Mouse (Mus musculus) limb, embryonic 13.5 days (tissue): ENCODE measurements around the gene Tmem179. TPM values are rescaled to one million over a fixed set of nuclear protein-coding genes. Genes with fewer than 3 reads are reported as not detected.

Experiments used
- ATAC-seq: fragments of 200-750 bp; cut with Nextera tagmentation; 2 replicates; pipeline ENCODE4 v1.8.0; 2017; ENCODE audit warnings: low read depth, moderate number of reproducible peaks, moderate TSS enrichment; ENCODE audit not compliant: low FRiP score
- H3K27ac ChIP-seq: fragments of 300-500 bp; sonication (generic); 2 replicates; pipeline ENCODE4 v1.5.1; 2015; ENCODE audit warnings: inconsistent platforms, mild to moderate bottlenecking, moderate library complexity
- H3K27me3 ChIP-seq: fragments of 300-500 bp; sonication (generic); 2 replicates; pipeline ENCODE4 v1.6.1; 2015; ENCODE audit warnings: mild to moderate bottlenecking, inconsistent platforms
- H3K36me3 ChIP-seq: fragments of 300-500 bp; sonication (generic); 2 replicates; pipeline ENCODE4 v1.6.1; 2015; ENCODE audit warnings: inconsistent platforms, mild to moderate bottlenecking, moderate library complexity
- H3K4me1 ChIP-seq: fragments of 300-500 bp; sonication (generic); 2 replicates; pipeline ENCODE4 v1.6.1; 2015; ENCODE audit warnings: inconsistent platforms
- H3K4me2 ChIP-seq: fragments of 300-500 bp; sonication (generic); replicated peaks from 2 replicates; pipeline ENCODE4 v1.6.1; 2015; ENCODE audit warnings: inconsistent platforms, mild to moderate bottlenecking, moderate library complexity
- H3K4me3 ChIP-seq: fragments of 300-500 bp; sonication (generic); 2 replicates; pipeline ENCODE4 v1.5.1; 2015; ENCODE audit warnings: moderate library complexity, mild to moderate bottlenecking, inconsistent platforms
- H3K9ac ChIP-seq: fragments of 300-500 bp; sonication (generic); 2 replicates; pipeline ENCODE4 v1.6.1; 2015; ENCODE audit warnings: mild to moderate bottlenecking, inconsistent platforms
- H3K9me3 ChIP-seq: fragments of 300-500 bp; sonication (generic); 2 replicates; pipeline ENCODE4 v1.6.1; 2016; ENCODE audit warnings: inconsistent platforms
- WGBS: fragments of 180-500 bp; shearing (Covaris S2); methylation state at CpG from one replicate; pipeline ENCODE4 v1.1.7; 2015; 5-methylcytosine and 5-hydroxymethylcytosine counted together
- polyA plus RNA-seq: library from polyadenylated mRNA; unstranded; fragments of >200 nt; fragmentation: Nextera tagmentation; extraction: Ambion mirVana; gene quantifications from 2 replicates; pipeline ENCODE4 v1.2.1, GENCODE M21; 2015

The Tmem179 gene
- polyA plus RNA-seq, 1 experiment from 2014 or later: 0.28 TPM

DNA sequence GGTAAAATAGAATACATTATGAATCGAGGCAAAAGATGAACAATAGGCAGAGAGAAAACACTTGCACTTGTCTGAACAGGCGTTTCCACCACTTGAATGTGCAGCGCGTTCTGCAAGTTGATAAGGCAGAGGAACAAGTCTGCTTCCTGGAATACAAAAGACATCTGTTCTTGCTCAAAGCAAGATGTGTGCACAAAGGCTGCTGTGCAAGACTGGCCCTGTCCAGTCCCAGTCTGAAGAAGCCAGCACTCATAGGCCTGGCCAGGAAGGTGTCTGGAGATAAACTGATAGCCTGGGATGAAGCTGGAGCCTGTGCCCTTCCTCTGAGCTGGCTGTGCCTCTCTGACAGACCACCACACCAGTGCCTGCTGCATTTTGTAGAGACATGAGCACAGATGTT is 1.6 kb upstream of the Tmem179 start:
- WGBS: 62% methylated on average over 4 of the region's 4 CpGs
- no peak overlapping the region for H3K9ac ChIP-seq
- ATAC-seq: no peak
- no peaks in the 10 kb centered on the region for H3K36me3 ChIP-seq
- H3K4me1 ChIP-seq: peaks cover 7% of the 10 kb centered on the region; the same call in 1 of the 2 replicates
- H3K27me3 ChIP-seq: peaks cover 5% of the 10 kb centered on the region; the same call in 1 of the 2 replicates
- no peak overlapping the region for H3K27ac ChIP-seq
- no peak overlapping the region for H3K4me3 ChIP-seq
- H3K9me3 ChIP-seq: no peaks in the 10 kb centered on the region
- H3K4me2 ChIP-seq: no peak overlapping the region

DNA sequence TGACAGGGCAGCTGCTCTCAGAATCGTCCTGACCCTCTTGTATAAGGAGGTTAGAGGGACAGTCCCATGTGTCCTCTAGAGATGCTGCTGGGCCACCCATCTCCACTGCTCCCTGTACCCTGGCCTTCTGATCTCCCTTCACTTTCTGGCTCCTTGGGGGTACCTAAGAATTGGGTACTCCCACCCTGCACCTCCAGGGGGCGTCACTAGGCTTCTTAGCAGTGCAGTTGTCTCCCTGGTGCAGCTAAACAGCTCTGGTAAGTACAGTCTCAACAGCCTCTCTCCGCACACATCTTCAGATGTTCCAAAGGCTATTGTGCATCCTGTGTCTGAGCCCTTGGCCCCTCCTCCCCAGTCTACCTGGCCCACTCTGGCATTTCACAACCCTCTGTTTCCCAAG is 1.6 kb downstream of the Tmem179 start:
- H3K36me3 ChIP-seq: no peaks in the 10 kb centered on the region
- H3K27ac ChIP-seq: no peak overlapping the region
- no peak overlapping the region for H3K4me3 ChIP-seq
- H3K9ac ChIP-seq: no peak overlapping the region
- H3K27me3 ChIP-seq: peaks cover 28% of the 10 kb centered on the region
- H3K4me1 ChIP-seq: peaks cover 15% of the 10 kb centered on the region
- no peak overlapping the region for H3K4me2 ChIP-seq
- ATAC-seq: no peak
- WGBS: 58% methylated on average over 3 of the region's 3 CpGs
- no peaks in the 10 kb centered on the region for H3K9me3 ChIP-seq

DNA sequence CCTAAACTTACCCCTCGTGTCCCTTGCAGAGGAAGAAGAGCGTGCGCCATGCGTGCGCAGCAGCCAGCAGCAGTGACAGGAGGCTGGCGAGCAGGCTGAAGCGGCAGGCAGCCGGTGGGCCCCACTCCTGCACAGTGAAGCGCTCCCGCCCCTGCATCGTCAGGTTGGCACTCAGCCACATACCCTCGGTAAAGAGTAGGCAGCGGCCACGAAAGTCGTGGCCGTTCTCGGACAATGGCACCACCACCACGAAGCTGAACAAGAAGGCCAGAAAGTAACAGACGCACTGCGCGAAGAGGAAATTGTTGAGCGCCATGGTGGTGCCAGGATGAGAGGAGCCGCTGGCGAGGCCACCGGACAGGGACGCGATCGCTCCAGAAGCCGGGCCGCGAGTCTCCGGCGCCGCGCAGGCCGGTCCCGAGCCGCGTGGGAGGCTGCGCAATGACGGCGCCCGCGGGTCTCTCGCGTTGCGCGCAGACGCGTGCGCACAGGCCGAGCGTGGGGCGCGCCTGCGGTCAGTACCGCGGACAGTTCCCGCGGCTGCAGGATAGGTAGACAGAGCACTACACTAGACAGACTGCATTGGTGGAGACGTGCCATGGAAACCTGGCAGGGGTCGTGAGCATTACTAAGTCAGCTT is 5.7 kb downstream of the Tmem179 start:
- 3% methylated on average over 62 of the region's 62 CpGs for WGBS
- Histone ChIP-seq H3K4me3 (peak overlapping the region; percentile 40), H3K27ac (no peak overlapping the region), H3K4me1 (peaks cover 8% of the 10 kb centered on the region), H3K36me3 (no peaks in the 10 kb centered on the region), H3K4me2 (peak overlapping the region; percentile 78), H3K9me3 (no peaks in the 10 kb centered on the region), H3K27me3 (peaks cover 56% of the 10 kb centered on the region), H3K9ac (no peak overlapping the region)
- peak; percentile 67 for ATAC-seq

DNA sequence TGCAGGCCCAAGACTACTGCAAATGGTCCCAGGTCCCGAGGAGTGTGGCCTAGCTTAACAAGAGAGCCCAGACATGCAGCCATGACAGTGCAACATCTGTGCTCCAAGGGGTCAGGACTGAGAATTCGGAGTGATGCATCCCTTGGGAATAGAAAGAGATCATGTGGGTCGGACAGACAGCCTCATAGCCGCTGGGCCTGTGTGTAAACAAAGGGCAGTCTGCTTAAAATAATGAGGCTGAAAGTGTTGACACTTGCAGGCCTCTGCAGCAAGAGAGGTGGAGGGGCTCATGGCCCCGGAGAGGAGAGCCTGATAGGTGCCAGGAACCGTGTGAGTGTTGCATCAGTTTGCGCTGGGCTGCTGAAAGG is 6.2 kb downstream of the Tmem179 start:
- Histone ChIP-seq H3K9ac (no peak overlapping the region), H3K4me1 (peaks cover 8% of the 10 kb centered on the region), H3K27ac (no peak overlapping the region), H3K4me2 (peak overlapping the region; percentile 78), H3K36me3 (no peaks in the 10 kb centered on the region), H3K27me3 (peaks cover 56% of the 10 kb centered on the region), H3K9me3 (no peaks in the 10 kb centered on the region), H3K4me3 (no peak overlapping the region)
- WGBS: 32% methylated on average over 7 of the region's 7 CpGs
- no peak for ATAC-seq

DNA sequence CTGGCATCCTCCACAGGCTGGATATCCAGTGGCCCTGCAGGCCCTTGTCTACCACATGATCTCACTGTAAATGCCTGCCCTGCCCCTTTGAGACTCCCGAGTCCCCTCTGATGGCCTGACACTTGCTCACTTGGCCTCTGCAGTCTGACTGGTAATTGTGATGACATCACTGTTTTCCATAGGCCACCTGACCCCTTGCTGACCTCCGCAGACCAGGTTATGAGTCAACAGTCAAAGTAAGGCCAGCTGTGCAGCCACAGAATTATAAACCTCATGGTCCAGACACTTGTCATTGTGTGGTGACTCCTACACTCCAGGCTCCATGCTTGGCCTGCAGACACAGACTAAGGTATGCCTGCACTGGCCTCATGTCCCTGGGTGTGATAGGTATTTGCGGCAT is 8.6 kb downstream of the Tmem179 start:
- 72% methylated on average over 3 of the region's 3 CpGs for whole genome bisulfite sequencing
- no peaks in the 10 kb centered on the region for H3K36me3 ChIP-seq
- H3K27ac ChIP-seq: no peak overlapping the region
- ATAC-seq: no peak
- no peak overlapping the region for H3K9ac ChIP-seq
- no peak overlapping the region for H3K4me2 ChIP-seq
- no peaks in the 10 kb centered on the region for H3K9me3 ChIP-seq
- peaks cover 56% of the 10 kb centered on the region for H3K27me3 ChIP-seq
- H3K4me1 ChIP-seq: peaks cover 8% of the 10 kb centered on the region
- H3K4me3 ChIP-seq: no peak overlapping the region

DNA sequence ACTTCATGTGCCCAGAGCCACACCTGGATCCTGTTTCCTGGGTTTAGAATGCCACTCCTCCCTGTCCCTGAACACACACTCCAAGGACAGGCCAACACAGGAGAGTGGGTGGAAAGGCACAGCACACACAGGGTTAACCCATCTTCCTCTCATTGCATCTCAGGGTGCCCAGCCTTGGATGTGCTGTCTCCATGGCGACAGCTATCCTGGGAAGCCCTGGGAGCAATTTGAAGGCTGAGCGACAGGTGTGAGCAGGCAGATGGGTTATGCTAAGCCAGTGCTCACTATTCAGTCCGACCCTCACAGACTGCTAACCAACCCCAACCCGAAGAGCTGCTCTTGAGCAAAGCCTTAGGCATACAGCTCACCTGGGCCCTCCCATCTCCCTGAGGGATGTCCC is 9.3 kb downstream of the Tmem179 start:
- 37% methylated on average over 4 of the region's 4 CpGs for WGBS
- Histone ChIP-seq H3K9me3 (no peaks in the 10 kb centered on the region), H3K9ac (no peak overlapping the region), H3K4me3 (no peak overlapping the region), H3K27me3 (peaks cover 54% of the 10 kb centered on the region), H3K27ac (no peak overlapping the region), H3K4me2 (no peak overlapping the region), H3K36me3 (no peaks in the 10 kb centered on the region), H3K4me1 (peaks cover 8% of the 10 kb centered on the region)
- no peak for ATAC-seq

DNA sequence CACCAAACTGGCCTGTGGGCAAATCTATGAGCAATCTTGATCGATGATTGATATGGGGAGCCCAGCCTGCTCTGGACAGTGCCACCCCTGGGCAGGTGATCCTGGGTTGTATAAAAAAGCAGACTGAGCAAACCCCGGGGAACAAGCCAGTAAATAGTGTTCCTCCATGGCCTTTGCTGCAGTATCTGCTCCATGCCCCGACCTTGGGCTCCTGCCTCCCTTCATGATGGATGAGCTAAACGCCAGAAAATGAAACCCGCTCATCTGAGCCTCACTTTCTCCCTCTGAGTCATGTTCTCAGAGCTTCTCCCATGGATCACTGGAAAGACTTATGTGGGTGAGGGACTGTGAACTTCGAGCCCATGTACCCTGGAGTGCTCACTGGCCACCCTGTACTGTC is 10.3 kb downstream of the Tmem179 start:
- Histone ChIP-seq H3K36me3 (no peaks in the 10 kb centered on the region), H3K9ac (no peak overlapping the region), H3K27ac (no peak overlapping the region), H3K9me3 (no peaks in the 10 kb centered on the region), H3K4me2 (no peak overlapping the region), H3K27me3 (peaks cover 44% of the 10 kb centered on the region), H3K4me1 (peaks cover 8% of the 10 kb centered on the region), H3K4me3 (no peak overlapping the region)
- WGBS: 77% methylated on average over 6 of the region's 6 CpGs
- ATAC-seq: no peak

DNA sequence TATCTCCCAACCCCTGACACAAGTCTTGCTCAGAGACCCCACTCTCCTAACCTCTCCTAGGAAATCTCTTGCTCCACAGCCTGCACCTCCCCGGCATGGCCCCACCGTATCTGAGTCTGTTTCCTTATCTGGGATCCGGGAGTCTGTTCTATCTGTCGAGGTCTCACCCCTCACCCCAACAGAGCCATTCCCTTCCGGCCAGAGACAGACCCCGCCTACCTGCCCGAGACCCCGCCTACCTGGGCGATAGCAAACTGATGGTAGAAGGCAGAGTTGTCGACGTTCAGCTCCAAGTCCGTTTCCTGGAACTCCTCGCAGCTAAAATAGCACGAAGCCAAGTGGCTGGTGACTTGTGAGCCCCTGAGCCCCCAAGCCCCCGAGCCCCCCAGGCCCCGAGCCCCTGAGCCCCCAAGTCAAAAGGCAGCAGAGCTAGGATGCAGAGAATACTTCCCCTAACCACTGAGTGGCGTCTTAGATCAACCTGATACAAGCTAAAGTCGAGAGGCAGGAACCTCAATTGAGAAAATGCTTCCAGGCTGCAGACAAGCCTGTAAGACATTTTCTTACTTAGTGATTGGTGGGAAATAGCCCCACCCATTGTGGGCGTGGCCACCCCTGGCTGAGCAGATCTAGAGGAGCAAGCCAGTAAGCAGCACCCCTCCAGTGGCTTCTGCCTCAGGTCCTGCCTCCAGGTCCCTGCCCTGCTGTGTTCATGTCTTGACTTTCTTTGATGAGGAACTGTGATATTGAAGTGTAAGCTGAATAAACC is 13.4 kb downstream of the Tmem179 start:
- H3K27me3 ChIP-seq: peaks cover 20% of the 10 kb centered on the region; the same call in 1 of the 2 replicates
- no peaks in the 10 kb centered on the region for H3K4me1 ChIP-seq
- no peak overlapping the region for H3K27ac ChIP-seq
- no peak overlapping the region for H3K4me2 ChIP-seq
- no peak overlapping the region for H3K4me3 ChIP-seq
- no peaks in the 10 kb centered on the region for H3K36me3 ChIP-seq
- 35% methylated on average over 19 of the region's 19 CpGs for WGBS
- ATAC-seq: no peak
- H3K9me3 ChIP-seq: no peaks in the 10 kb centered on the region
- H3K9ac ChIP-seq: no peak overlapping the region

DNA sequence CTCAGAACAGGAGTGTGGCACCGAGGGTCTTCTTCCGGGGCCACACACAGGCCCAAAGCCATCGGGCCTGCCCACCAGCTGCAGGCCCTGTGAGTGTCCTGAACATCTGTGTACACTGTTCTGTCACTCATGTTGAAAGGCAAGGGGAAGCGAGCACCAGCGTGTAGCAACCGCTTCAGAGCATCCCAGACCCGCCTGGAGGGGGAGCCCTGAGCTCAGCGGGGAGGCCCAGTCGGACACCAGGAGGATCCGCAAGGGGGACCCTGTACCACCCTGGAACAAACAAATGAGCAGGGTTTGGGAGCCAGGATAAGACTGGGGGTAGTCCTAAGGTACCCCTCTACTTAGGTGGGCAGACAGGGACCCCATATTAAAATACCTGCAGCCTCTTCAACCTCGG is 17.9 kb downstream of the Tmem179 start:
- Histone ChIP-seq H3K36me3 (no peaks in the 10 kb centered on the region), H3K4me3 (no peak overlapping the region), H3K27me3 (peaks cover 30% of the 10 kb centered on the region; the same call in 1 of the 2 replicates), H3K4me1 (no peaks in the 10 kb centered on the region), H3K27ac (no peak overlapping the region), H3K9me3 (no peaks in the 10 kb centered on the region), H3K4me2 (no peak overlapping the region), H3K9ac (no peak overlapping the region)
- ATAC-seq: no peak
- 36% methylated on average over 11 of the region's 11 CpGs for WGBS

DNA sequence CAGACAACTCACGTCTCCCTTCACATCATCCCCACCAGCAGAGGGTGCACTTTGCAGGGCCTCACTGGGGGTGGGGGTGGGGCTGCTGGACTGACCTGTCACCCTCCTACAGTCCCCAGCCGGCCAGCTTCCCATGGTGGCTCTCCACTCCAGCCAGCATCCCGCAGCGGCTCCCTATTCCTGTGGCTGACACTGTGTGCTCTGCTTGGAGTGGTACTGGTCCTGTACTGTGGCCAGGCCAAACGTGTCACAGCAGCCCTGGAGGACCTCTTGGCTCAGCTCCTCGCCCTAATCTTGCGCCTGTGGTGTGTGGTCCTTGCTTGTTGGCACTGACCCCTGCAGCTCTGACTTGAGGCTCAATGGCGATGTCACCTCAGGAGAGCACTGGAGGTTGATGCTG is 18.8 kb downstream of the Tmem179 start:
- no peaks in the 10 kb centered on the region for H3K4me1 ChIP-seq
- H3K9ac ChIP-seq: no peak overlapping the region
- H3K27me3 ChIP-seq: peaks cover 30% of the 10 kb centered on the region; the same call in 1 of the 2 replicates
- ATAC-seq: no peak
- no peak overlapping the region for H3K27ac ChIP-seq
- no peaks in the 10 kb centered on the region for H3K36me3 ChIP-seq
- H3K4me3 ChIP-seq: no peak overlapping the region
- no peak overlapping the region for H3K4me2 ChIP-seq
- H3K9me3 ChIP-seq: no peaks in the 10 kb centered on the region
- 81% methylated on average over 8 of the region's 8 CpGs for WGBS

DNA sequence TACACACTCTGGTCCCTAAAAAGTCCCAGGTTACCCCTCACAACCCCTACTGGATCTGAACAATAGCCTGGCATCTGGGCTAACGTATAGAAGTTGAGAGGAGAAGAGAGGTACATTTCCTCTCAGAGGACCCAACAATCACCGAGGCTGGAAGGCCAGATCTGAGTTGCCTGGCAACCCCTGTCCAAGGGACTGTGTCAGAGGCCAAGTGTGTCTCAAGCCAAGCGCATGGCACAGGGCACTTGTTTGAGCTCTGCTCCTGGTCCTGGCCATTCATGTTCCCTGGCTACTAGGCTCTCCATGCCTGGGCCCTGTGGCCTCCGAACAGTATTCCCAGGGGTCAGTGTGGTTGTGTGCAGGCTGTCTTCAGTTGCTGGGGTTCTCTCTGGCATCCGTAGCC is 20.4 kb downstream of the Tmem179 start:
- H3K9ac ChIP-seq: no peak overlapping the region
- no peaks in the 10 kb centered on the region for H3K36me3 ChIP-seq
- no peak for ATAC-seq
- H3K9me3 ChIP-seq: no peaks in the 10 kb centered on the region
- H3K27ac ChIP-seq: no peak overlapping the region
- no peak overlapping the region for H3K4me3 ChIP-seq
- H3K27me3 ChIP-seq: peaks cover 29% of the 10 kb centered on the region; the same call in 1 of the 2 replicates
- H3K4me2 ChIP-seq: no peak overlapping the region
- peaks cover 11% of the 10 kb centered on the region for H3K4me1 ChIP-seq
- WGBS: 80% methylated on average over 5 of the region's 5 CpGs

DNA sequence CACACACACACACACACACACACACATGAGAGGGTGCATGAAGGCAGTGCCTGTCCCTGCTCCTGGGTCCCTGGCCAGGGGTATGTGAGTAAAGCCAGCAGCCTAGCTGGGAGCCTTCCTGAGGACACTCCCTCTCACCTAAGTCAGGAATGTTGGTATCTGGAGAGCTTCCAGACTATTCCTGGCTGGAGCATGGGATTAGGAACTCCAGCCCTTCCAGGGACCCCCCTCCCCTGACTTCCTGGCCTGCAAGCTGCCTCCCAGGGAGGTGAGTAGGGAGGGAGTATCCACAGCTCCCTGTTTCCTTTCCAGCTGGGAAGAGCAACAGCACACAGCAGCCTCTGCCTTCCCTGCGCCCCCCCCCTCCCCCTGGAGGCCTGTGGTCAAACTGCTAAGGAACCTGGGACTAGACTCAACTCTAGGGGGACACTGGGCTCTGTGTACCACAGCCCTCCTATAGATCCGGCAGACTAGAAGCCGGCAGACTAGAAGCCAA is 26.1 kb downstream of the Tmem179 start:
- peak; percentile 81 for ATAC-seq
- Histone ChIP-seq H3K27ac (peak overlapping the region; percentile 80), H3K36me3 (no peaks in the 10 kb centered on the region), H3K9me3 (no peaks in the 10 kb centered on the region), H3K9ac (peak overlapping the region; percentile 5; the same call in 1 of the 2 replicates), H3K27me3 (peaks cover 10% of the 10 kb centered on the region; the same call in 1 of the 2 replicates), H3K4me2 (peak overlapping the region; percentile 39), H3K4me1 (peaks cover 32% of the 10 kb centered on the region), H3K4me3 (no peak overlapping the region)
- 19% methylated on average over 3 of the region's 3 CpGs for WGBS
